Mouse (Mus musculus) MN1 (cell line): ENCODE results near the gene Phlda2.
"Not testable (repeated sequence)": the region's sequence is repeated elsewhere in the genome, so short reads cannot be mapped to it uniquely, and the experiment has no call there.

ENCODE experiments used
- DNase-seq: peaks from one replicate; pipeline ENCODE4 v3.0.0-alpha.2; 2016; ENCODE audit warnings: low spot score

Phlda2 gene

DNA sequence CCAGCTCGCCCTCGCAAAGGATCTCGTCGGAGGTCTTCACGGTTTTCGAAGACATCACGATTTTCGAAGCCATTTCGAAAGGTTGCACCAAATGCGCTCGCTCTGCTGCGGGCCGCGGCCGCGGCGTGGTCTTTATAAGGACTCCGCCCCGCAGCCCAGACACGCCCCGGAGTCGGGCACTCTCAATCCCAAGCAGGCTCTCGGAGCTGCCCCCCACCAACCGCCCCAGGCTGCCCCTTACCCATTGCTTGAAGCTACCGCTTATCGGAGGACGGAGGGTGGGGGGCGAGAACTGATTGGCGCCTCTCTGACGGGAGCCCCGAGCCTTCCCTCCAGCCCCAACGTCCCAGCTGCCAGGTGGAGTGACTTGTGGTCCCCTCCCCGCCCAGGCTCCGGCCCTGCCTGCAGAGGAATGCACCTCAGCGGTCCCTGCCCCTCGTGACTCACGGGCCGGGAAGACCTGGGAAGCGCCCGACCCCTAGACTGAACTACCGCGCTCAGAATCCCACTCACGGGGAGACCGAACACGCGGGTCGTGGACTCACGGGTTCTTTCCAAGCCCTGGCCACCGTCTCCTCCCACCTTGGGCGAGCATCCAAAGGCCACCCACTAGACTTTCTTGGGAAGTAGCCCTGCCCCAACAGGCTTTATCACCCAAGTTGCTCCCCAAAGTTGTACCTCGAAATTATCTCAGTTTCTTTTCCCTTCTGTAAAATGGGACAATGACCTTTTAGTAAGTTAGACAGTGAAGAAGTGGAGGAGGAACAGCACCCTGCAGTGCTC, at the start of gene Phlda2:
Gene Phlda2, minus strand, starts transcription at position 733 of the 783 bp plus-strand sequence.
- DNase-seq: peak; percentile 30

- no peak for DNase-seq
Measured at GRCm38 (mm10) chr7:143549588-143550220, 46.8 kb upstream of the Phlda2 start.

- peak; percentile 99 for DNase-seq
Measured at GRCm38 (mm10) chr7:143548976-143549457, 46.1 kb upstream of the Phlda2 start, which contains the start of gene Nap1l4. Gene Nap1l4, minus strand, starts transcription at chr7:143549106.

GRCm38 (mm10) chr7:143548231-143548961, 45.4 kb upstream of the Phlda2 start:
- peak; percentile 69 for DNase-seq

- no peak for DNase-seq
Measured at GRCm38 (mm10) chr7:143546554-143546953, 43.6 kb upstream of the Phlda2 start.

- DNase-seq: peak; percentile 23
Measured at GRCm38 (mm10) chr7:143544368-143544767, 41.4 kb upstream of the Phlda2 start.

- no peak for DNase-seq
Measured at GRCm38 (mm10) chr7:143538671-143539070, 35.7 kb upstream of the Phlda2 start.

- not testable (repeated sequence) for DNase-seq
Measured at GRCm38 (mm10) chr7:143538229-143538628, 35.3 kb upstream of the Phlda2 start.

DNA sequence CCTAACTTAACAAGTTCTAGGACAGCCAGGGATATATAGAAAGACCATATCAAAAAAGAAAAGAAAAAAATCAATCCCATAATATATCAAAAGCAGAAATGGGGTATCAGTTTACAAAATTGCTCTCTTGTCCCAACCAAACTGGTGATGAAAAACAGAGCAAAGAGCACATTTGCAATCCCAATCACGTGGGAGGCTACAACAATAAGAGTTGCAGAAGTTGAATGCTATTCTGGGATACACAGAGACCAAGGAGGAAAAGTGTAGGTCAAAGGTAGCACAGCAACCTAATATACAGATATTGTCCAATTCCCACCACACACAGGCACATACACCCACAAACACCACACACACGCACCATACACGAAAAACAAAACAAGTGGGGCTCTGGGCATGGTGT, 33.3 kb upstream of the Phlda2 start:
- DNase-seq: no peak

GRCm38 (mm10) chr7:143533284-143533683, 30.3 kb upstream of the Phlda2 start:
- DNase-seq: no peak

DNA sequence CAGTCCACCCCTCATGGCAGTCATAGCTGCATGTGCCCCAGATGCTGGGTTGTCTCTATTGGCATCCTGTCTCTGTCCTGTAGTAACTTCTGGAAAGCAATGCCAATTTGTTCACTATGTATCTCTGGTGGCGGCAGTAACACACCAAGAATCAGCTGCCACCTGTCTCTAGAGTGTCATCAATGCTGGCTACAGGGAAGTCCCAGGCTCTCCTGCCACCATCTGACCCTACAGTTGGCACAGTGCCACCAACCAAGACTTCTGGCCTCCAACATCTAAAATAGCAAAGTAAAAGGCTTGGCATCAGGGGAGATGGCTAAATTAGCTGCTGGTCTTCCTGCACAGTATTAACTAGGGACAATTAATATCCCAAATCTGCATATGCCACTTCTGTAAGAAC, 29.5 kb upstream of the Phlda2 start:
- DNase-seq: no peak

- DNase-seq: no peak
Measured at GRCm38 (mm10) chr7:143519333-143519732, 16.4 kb upstream of the Phlda2 start.

DNA sequence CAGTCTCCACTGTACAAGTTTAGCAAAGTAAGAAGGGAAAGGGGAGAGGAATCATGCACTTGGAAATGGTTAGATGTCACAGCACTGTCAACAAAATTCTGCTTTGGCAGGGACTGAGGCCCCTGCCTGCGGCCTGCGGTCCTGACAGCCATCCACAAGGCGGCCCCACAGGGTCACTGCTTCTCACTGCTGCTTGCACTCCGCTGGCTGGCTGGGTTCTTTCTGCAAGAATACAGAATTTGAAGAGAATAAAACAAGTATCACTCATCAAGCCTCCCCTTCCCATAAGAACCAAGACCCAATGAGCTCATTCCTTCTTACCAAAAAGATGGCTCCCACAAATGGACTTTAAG, 11.4 kb upstream of the Phlda2 start:
- DNase-seq: no peak

DNA sequence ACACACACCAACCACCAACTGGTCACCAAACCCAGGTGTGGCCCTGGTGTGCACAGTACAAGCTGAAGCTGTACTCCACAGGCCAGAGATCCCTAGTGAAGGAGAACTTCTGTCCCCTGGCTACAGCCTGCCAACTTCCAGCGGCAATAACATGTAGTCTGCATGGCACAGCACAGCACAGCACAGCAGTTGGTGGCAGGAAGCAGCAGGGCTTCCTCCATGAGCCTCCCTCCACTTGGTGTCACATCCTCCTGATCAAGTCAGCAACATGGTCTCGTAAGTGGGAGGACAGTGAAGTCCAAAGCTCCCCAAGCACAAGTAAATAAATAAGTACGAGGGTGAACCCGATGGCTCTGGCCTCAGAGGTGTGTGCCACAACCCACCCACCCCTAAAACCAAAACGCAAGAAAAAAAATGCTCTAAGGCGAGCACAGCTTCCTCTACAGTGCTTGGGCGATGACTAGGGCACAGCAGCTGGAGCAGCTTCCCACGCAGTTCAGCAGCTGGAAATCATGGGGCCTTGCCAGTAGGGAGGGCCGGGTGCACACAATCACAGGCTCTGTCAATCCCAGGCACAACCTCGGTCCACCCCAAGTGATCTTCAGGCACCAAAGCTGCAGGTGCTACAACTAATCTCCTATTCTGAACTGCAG, 10.9 kb upstream of the Phlda2 start:
- no peak for DNase-seq

- DNase-seq: no peak
Measured at GRCm38 (mm10) chr7:143511335-143511712, 8.4 kb upstream of the Phlda2 start.

DNA sequence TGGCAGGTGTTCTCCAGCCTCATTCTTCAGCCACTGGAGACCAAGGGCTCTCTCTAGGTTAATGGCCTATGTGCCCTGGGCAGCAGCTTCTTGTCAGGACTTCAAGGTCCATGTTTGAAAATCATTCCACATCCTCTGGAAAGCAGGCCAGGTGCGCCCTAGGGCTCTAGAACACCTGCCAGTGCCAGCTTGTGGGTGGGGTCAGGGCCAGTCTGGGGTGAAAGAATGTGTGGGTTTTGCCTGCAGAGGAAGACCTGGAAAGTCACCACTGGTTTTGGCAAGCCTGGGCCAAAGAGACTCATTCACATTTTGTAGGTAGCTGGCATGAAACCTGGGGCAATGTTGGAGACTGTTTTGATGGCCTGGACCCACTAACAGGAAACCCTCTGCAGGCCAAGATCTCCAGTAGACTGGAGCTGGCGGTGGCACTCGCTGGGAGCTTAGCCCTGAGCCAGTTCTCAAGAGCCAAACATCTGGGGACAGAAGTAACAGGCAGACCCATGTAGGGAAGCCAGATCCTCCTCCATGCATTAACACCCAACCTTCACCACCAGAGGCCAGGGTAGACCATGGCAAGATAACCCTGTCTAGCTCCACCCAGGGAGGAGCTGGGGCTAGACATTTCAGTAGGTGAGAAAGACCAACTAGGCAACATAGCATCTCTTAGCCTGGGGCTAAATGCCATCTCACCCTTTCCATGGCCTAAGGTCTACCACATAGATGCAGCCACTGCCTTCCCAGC, 7.8 kb upstream of the Phlda2 start:
- DNase-seq: no peak

DNA sequence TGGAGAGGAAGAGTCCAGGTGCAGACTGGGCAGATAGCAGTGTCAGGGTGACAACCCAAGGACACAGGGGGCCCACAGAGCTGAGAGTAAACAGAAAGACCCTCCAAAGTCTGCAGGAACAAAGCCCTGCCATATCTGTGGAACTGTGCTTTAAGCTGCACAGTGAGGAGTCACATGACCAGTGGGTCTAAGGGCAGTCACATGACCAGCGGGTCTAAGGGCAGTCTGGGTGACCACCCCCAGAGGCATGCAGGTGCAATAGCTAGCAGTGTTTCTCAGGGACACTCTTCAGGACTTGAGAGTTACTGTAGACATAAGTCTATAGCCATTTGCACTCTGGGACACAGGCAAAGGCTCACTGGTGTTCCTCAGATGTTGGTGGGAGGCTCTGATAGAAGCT, 6.6 kb upstream of the Phlda2 start:
- DNase-seq: no peak

DNA sequence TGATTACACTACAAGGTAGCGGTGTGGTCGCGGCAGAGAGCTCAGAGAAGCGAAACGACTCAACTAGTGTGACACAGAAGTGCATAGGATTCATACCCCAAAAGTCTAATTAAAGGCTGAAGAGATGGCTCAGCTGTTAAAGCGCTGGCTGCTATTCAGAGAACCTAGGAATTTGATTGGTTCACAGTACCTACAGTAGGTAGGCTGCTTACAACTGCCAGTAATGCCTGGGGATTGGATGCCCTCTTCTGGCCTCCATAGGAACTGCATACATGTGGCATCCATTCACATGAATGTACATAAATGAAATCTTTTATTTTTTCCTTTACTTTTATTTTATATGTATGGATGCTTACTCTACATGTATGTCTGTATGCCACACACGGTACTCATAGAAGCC, 3.7 kb upstream of the Phlda2 start:
- peak; percentile 35 for DNase-seq

GRCm38 (mm10) chr7:143506271-143506670, 3.3 kb upstream of the Phlda2 start:
- DNase-seq: no peak

DNA sequence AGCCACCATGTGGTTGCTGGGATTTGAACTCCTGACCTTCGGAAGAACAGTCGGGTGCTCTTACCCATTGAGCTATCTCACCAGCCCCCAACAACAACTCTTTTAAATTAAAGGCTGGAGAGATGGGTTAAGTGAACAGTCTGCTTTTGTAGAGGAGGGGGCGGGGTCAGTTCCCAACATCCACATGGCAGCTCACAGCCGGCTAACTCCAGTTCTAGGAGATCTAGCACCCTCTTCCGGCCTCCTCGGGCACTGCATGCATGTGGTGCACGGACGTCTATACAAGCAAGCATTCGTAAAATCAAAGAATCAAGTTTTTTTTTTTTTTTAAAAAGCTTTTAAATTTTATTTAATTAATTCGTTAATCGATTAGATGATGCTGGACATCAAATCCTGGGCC, 2.9 kb upstream of the Phlda2 start:
- peak; percentile 68 for DNase-seq

GRCm38 (mm10) chr7:143505411-143505810, 2.5 kb upstream of the Phlda2 start:
- no peak for DNase-seq

DNA sequence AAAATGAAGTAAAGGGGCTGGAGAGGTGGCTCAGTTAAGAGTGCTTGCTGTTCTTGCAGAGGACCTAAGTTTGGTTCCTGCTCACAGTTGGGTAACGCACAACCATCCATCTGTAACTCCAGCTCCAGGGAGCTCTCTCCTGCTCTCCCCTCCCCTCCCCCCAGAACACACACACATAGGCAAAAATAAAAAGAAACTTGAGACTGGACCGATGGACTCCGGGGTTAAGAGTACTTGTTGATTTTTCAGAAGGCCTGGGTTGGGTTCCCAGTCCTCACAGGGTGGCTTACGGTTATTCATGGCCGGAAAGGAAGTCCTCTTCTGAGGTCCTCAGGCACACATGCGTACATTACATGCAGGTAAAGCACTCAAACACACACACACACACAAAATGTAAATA, 976 bp upstream of the Phlda2 start:
- DNase-seq: no peak
